ENCODE assay signal across 8 mouse cellular contexts in genomic region chr17:14202291-14203030, GRCm38 (mm10). TPM values are rescaled to one million over a fixed set of nuclear protein-coding genes. Genes with fewer than 3 reads are reported as not detected.
DNase-seq lines count a peak whose midpoint lies in the region; ATAC-seq and TF ChIP-seq lines count a peak whose summit lies in the region.

No protein-coding gene starts in this region.

- no peaks in the 10 kb centered on the region for H3K9me3 ChIP-seq in lung, embryonic 16.5 days (ENCODE audit: control insufficient read depth, low read length)
- no peaks in the 10 kb centered on the region for H3K9me3 ChIP-seq in kidney, embryonic 14.5 days (ENCODE audit: control insufficient read depth, low read length)
- H3K9me3 ChIP-seq in midbrain, embryonic 11.5 days (ENCODE audit: control insufficient read depth, low read length): no peaks in the 10 kb centered on the region

- peak overlapping the region; percentile 64 for H3K4me2 ChIP-seq in lung, embryonic 16.5 days (ENCODE audit: low read depth, low read length)
- peak overlapping the region; percentile 83 for H3K4me2 ChIP-seq in kidney, embryonic 14.5 days (replicated peaks; ENCODE audit: low read depth, low read length)
- H3K4me2 ChIP-seq in midbrain, embryonic 11.5 days: peak overlapping the region; percentile 94

- H3K4me1 ChIP-seq in lung, embryonic 16.5 days (replicated peaks; ENCODE audit: control insufficient read depth, insufficient read depth, low read length): peaks cover 6% of the 10 kb centered on the region
- H3K4me1 ChIP-seq in embryonic fibroblast, embryonic 13.5 days (ENCODE audit: control insufficient read depth, insufficient read depth, low read length): 0 out of 2 replicates have a peak, but pooled peaks cover 3% of the 10 kb centered on the region
- H3K4me1 ChIP-seq in kidney, embryonic 14.5 days (ENCODE audit: control insufficient read depth, insufficient read depth, low read length): peaks cover 24% of the 10 kb centered on the region
- peaks cover 23% of the 10 kb centered on the region for H3K4me1 ChIP-seq in midbrain, embryonic 11.5 days (ENCODE audit: control insufficient read depth, insufficient read depth, low read length)

- ATAC-seq in lung, embryonic 16.5 days (ENCODE audit: low read depth): no peak
- peak; percentile 59 for ATAC-seq in kidney, embryonic 14.5 days (ENCODE audit: low FRiP score, low TSS enrichment)
- peak; percentile 6; the same call in 1 of the 2 replicates for ATAC-seq in midbrain, embryonic 11.5 days (ENCODE audit: low FRiP score)

- no peaks in the 10 kb centered on the region for H3K36me3 ChIP-seq in lung, embryonic 16.5 days (ENCODE audit: control insufficient read depth, insufficient read depth, low read length)
- H3K36me3 ChIP-seq in kidney, embryonic 14.5 days (ENCODE audit: control insufficient read depth, insufficient read depth, low read length): peaks cover 14% of the 10 kb centered on the region
- H3K36me3 ChIP-seq in midbrain, embryonic 11.5 days (ENCODE audit: control insufficient read depth, insufficient read depth, low read length): no peaks in the 10 kb centered on the region

- TF ChIP-seq POLR2A in embryonic fibroblast, embryonic 13.5 days (IDR thresholded peaks at IDR 0.05; ENCODE audit: low read depth, low read length): no peak

- DNase-seq in lung, postnatal 25 days (ENCODE audit: low spot score): no peak
- peak; percentile 91 for DNase-seq in midbrain, embryonic 11.5 days (ENCODE audit: low spot score, missing footprints)
- DNase-seq in cerebellum, adult 8-10 months: no peak
- no peak for DNase-seq in cerebellum, postnatal 14 days
- DNase-seq in natural killer cell, adult 2 months (ENCODE audit: low spot score in 2 of 2): no peak

- peak overlapping the region; percentile 72 for H3K9ac ChIP-seq in lung, embryonic 16.5 days (ENCODE audit: low read length)
- peak overlapping the region; percentile 85 for H3K9ac ChIP-seq in kidney, embryonic 14.5 days (ENCODE audit: low read depth, low read length)
- H3K9ac ChIP-seq in midbrain, embryonic 11.5 days (ENCODE audit: low read length): no peak overlapping the region

- H3K27ac ChIP-seq in lung, embryonic 16.5 days (ENCODE audit: low read length): no peak overlapping the region
- H3K27ac ChIP-seq in embryonic fibroblast, embryonic 13.5 days (ENCODE audit: insufficient read depth, low read length): no peak overlapping the region
- H3K27ac ChIP-seq in kidney, embryonic 14.5 days (ENCODE audit: low read depth, low read length): peak overlapping the region; percentile 88
- no peak overlapping the region for H3K27ac ChIP-seq in midbrain, embryonic 11.5 days (ENCODE audit: low read depth, low read length)

- whole genome bisulfite sequencing in lung, embryonic 16.5 days: 2% methylated on average over 18 of the region's 18 CpGs
- WGBS in kidney, embryonic 14.5 days: under 1% methylated on average over 18 of the region's 18 CpGs
- WGBS in midbrain, embryonic 11.5 days: 2% methylated on average over 18 of the region's 18 CpGs

- peaks cover 46% of the 10 kb centered on the region for H3K27me3 ChIP-seq in lung, embryonic 16.5 days (ENCODE audit: control insufficient read depth, insufficient read depth, low read depth, low read length)
- H3K27me3 ChIP-seq in kidney, embryonic 14.5 days (ENCODE audit: control insufficient read depth, insufficient read depth, low read length): peaks cover 37% of the 10 kb centered on the region
- peaks cover 47% of the 10 kb centered on the region for H3K27me3 ChIP-seq in midbrain, embryonic 11.5 days (ENCODE audit: control insufficient read depth, insufficient read depth, low read length)

- H3K4me3 ChIP-seq in lung, embryonic 16.5 days (ENCODE audit: low read length): peak overlapping the region; percentile 62
- H3K4me3 ChIP-seq in embryonic fibroblast, embryonic 13.5 days (ENCODE audit: insufficient read depth, low read length): peak overlapping the region; percentile 37
- peak overlapping the region; percentile 74 for H3K4me3 ChIP-seq in kidney, embryonic 14.5 days (ENCODE audit: low read length)
- H3K4me3 ChIP-seq in midbrain, embryonic 11.5 days (ENCODE audit: low read depth, low read length): peak overlapping the region; percentile 56

- no peak for TF ChIP-seq CTCF in embryonic fibroblast, embryonic 13.5 days (IDR thresholded peaks at IDR 0.05; ENCODE audit: borderline replicate concordance, insufficient read depth, low read length)

RNA-seq across cellular contexts. Expression of gene Dact2, which starts 1.6 kb away (rescaled TPM):
- polyA plus RNA-seq in lung, embryonic 16.5 days (2015; fragmentation: Nextera tagmentation; extraction: Ambion mirVana): 3.3 and 3.5 TPM in 2 replicates
- 0.49 and 0.70 TPM in 2 replicates for polyA plus RNA-seq in embryonic fibroblast, embryonic 13.5 days (2011; ENCODE audit: insufficient read length, low read depth, missing spikeins)
- polyA plus RNA-seq in kidney, embryonic 14.5 days (2014; fragmentation: Nextera tagmentation; extraction: Ambion mirVana): 16.4 and 21.0 TPM in 2 replicates
- 0.18 and 0.32 TPM in 2 replicates for polyA plus RNA-seq in midbrain, embryonic 11.5 days (2014; fragmentation: Nextera tagmentation; extraction: Ambion mirVana)
